Mouse (Mus musculus) liver, adult 2 months (tissue): ENCODE results near the gene Eif1b.

Source experiments
- CTCF ChIP-seq: fragments of 200-500 bp; IDR thresholded peaks from 2 replicates; pipeline ENCODE4 v1.5.1; 2011; ENCODE audit warnings: low read depth, low read length, control low read depth
- POLR2A ChIP-seq: fragments of 200-500 bp; IDR thresholded peaks from 2 replicates; pipeline ENCODE4 v1.6.1; 2011; ENCODE audit warnings: low read length, control low read depth; ENCODE audit not compliant: insufficient read depth; ENCODE audit errors: extremely low read depth

GRCm38 (mm10) chr9:120518946-120519345 is 26.9 kb downstream of the Eif1b start:
- TF ChIP-seq CTCF: no peak
- TF ChIP-seq POLR2A: no peak
